Mouse (Mus musculus) layer of hippocampus, adult 8-10 months (tissue): ENCODE data around the gene Wdr1. TPM values are rescaled to one million over a fixed set of nuclear protein-coding genes. Genes with fewer than 3 reads are reported as not detected.
A peak's percentile ranks its signal among the peaks of the same experiment; 100 is the strongest.

Source experiments
- DNase-seq, 2 experiments: peaks; one replicate each; pipeline ENCODE4 v3.0.0; 2022; ENCODE audit warnings: low spot score in 2 of 2
- total RNA-seq, 4 experiments: library from RNA; stranded (reverse); gene quantifications; 2 replicates each; pipeline ENCODE4 v1.2.4; 2022

The Wdr1 gene
- total RNA-seq, 4 experiments from 2014 or later = 214 to 223 (median 220) TPM

DNA sequence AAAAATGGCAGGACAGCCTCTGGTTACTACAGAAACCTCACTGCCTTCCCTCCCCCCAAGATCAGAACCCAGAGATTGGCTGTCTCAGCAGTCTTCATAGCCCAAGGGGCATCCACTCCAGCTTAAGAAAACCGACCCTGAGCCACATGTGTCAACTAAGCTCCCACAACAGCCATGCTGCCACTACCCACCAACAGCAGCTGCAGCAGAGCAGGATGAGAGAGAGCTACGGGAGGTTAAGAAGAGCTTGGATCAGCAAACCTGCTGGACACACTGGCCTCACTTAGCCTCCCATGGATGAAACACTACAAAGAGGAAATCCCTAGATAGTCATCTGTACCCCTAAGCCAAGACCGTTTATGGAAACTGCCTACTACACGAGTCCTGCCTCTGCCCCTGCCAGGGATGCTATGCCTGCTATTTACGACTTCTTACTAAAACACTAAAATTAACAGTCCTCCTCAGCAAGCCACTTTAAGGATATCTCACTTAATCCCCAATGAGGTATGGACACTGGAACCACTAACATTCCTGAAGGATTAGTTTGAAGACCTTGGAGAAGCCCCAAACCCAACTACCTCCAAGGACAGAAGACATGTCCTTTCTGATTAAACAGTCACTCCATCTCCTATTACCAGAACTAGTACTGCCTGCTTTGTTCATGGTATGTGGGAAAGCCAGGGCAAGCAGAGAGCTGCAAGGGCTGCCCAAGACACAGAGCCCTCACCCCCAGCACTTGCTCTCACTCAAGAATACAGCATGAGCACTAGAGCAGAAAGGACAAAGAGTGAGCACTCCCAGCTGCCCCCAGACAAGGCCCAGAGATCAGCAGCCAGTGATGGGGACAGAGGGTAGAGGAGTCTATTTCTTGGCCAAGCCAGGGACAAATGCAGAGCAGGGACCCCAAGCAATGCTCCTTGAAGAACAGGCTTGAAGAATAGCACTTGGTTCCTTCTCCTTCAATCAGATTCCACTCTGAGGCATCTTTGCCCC, 18.3 kb downstream of the Wdr1 start:
- no peak for DNase-seq

DNA sequence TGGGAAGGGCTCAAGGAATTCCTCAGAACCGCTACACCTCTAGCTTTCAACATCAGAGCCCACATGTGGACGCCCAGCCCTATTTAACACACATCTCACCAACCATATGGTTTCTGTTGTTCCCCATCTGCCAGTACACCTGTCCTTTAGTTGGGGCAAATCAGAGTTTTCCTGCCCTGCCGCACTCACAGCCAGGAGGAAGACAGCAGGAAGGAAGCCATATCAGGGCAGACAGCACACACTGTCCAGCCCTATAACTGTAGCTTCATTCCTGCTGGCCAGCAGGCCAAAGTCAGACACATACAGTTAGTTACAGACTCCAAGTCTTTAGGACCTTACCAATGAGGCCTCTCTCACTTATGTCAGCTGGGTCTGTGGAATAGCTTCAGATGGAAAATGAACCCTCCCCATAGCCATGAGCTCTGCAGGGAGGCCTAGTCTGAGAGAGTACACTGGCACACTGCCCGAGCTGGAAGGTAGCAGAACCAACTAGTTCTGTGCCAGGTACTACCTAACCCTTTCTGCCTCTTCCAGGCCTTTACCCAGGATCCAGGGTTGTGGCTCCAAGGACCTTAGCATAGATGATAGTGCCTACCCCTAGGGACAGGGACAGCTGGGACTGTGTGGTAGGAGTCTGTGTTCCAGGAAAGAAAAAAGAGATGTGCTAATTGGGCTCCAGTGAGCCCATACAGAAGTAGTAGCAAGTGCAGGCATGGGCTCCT, 19.4 kb downstream of the Wdr1 start:
- no peak for DNase-seq

DNA sequence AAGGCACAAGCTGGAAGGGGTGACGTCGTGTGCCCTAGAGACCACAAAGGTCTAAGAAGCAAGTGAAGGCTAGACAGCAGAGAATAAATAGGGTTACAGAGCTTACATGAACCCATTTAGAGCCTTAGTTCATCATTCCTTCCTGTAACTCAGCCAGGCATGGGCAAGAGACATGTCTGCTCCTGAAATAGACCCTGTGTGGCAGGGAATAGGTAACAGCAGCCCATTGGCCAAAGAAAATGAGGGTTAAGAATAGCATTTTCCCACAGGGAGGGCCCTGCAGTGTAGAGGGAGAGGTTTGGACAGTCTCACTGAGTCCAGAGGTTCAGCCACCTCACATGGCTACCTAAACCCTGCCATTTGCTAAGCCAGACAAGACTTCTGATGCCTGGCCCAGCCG, 21.3 kb downstream of the Wdr1 start:
- DNase-seq = no peak

DNA sequence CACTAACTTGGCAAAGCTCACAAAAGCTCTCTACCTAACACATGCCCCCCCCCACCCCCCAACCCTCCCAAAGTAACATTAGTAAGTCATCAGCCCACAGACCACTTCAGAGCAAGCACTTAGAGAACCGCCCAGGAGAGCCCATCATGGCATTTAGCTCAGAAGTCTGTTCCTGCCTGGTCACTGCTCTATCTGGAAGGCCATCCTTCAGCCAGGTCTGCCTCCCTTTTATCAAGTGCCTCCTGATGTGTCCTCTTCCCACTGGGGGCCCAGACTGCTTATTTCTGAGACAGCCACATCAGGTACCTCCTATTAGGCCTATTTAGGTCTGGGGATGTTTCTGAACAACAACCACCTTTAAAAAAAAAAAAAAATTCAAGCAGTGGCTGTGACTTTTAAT, 22.1 kb downstream of the Wdr1 start:
- no peak for DNase-seq

DNA sequence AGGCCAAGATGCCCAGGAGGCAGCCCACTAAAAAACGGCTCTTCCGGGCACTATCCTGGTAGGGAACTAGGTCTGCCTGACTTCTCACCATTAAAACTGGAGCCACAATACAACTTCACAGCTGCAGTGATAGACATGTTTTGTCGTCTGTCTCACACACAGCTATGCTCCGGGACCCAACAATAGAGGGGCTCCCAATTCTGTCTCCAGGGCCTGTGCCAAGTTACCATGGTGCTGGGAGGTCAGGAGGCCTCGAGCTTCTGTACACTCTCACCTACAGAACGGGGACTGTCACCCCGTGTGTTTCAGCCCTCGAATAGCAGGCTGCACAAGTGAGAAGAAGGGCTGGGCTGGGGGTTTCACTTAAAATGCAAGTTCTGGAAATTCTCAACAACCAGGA, 24.5 kb downstream of the Wdr1 start:
- DNase-seq = no peak

DNA sequence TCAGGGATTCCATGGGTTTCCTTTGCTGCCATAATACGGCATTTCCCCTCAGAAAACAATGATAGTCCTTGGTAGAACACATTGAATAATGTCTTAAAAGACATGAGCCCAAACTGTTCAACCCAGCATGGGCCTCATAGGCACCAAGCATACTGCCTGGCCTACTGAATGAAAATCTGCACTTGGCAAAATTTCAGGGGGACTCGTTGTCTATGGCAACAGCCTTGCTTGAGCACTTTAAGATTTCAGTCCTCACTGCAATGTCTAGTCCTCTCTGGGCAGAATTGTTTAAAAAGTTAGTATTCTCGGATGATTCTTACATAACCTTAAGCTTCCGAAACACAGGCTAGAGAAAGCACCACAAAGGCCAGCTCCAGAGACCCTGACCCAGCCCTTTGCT, 25.2 kb downstream of the Wdr1 start:
- no peak for DNase-seq

DNA sequence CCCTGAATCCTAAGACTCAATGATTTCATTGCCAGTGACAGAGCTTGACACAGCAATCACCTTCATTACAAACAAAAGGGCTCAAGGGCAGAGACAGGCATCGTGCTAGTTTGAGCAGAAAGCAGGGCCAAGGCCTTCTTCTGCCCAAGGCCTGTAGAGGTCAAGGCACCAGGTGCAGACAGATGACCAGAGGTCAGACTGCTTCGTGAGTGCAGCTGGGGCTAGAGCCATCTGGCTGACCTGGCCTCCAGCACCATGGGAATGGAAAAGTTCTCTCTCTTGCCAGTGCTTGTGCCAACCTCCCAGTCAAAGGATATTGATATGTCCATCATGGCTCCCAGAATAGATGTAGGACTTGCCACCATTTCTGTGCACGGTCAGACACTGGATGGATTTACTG, 26.2 kb downstream of the Wdr1 start:
- DNase-seq = no peak

DNA sequence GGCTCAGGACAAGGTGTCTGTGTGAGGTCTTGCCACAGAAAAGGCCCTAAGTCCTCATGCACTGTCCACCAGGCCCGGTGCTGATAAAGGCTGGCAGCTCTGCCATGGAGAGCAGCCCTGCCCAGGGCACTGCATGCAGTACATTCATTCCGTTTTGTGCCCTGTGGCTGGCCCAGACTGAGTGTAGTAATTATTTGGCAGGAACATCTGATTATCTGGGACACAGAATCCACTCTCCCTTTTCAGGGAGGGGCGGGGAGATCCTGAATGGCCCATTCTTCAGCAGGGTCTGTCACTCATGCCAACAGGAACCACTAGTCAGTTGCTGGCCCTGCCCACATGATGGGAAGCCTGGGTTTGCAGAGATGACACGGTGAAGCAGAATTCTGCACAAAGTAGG, 30.9 kb downstream of the Wdr1 start:
- DNase-seq = peak; percentile 66 to 83

DNA sequence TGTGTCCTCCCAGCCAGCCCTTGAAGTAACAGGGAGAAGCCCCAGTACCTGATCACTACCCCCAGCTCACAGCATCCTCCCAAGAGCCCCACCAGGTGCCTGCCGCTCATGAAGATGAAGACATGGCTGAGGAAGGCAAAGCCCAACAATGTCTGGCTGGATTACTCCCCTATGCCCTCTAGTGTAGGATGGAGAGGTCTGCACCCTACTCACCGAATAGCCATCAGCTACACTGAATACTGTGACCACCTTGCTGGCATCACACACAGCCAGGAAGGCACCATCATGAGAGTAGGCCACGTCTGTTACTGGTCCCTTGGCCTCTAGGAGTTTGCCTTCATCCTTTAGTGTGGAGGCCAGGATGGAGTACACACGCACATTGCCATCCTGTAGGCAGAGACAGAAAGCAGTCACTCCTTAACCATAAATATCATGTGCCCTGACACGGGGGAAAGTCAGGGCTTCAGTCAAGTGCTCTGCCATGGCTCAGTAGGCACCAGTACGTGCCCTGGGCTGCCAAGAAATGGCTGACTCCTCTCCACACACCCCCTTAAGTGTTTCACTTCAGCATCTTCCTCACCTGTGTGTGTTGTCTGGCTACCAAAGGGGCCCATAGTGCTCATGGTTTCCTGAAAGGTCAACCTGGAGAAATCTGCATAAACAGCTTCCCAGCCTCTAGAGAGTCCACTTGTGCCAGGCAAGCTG, 33.1 kb downstream of the Wdr1 start:
- no peak for DNase-seq

DNA sequence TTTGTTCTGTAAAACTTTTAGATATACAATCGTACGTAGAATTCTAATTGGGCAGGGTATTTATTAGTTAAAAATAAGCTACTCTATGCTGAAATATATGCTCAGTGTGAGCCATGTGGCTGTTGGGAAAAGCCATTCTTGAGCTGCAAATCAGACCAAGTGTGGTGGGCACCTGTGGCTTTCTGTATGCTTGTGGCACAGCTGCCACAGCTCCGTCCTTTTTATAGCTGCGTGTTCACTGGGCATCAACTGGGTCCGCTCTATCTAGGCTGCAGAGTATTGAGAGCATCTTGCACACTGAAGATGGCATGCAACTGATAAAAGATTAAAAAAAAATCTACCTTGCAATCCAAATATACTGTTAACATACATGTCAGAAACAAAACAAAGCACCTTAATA, 40.0 kb downstream of the Wdr1 start:
- no peak for DNase-seq

DNA sequence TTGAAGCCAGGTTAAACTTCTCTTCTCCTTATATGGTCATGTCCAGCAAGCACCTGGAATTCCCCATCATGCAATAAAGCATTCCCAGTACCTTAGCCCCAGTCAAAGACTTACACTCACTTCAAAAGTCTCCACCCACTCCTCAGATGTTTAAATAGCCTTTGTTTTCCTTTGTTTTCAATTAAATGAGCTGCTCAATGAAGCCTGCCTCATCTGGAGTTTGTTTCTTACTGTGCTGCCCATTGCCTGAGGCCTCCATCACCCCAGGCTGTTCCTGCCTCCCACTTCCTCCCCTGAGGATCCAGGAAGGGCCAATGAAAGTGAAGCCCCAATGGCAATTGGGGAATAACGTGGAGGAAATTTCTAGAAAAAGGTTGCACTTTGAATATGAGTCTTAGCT, 42.2 kb downstream of the Wdr1 start:
- no peak for DNase-seq

DNA sequence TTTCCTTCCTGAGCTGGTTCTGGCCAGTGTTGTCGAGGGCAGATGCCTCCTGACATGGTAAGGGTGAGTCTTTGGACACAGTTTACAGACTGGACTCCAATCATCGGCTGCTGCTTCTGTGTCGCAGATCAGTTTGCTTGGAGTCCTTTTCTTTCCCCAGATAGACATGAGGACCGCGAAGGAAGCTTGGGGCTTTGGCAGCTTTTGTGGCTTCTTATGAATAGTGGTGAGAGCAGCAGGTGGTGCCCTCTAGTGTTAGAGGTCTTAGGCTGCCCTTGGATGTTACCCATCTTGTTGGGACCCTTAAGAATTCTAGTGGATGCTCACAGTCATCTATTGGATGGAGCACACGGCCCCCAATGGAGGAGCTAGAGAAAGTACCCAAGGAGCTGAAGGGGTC, 46.8 kb downstream of the Wdr1 start:
- peak in 1 of 2 experiments; percentile 57 for DNase-seq

DNA sequence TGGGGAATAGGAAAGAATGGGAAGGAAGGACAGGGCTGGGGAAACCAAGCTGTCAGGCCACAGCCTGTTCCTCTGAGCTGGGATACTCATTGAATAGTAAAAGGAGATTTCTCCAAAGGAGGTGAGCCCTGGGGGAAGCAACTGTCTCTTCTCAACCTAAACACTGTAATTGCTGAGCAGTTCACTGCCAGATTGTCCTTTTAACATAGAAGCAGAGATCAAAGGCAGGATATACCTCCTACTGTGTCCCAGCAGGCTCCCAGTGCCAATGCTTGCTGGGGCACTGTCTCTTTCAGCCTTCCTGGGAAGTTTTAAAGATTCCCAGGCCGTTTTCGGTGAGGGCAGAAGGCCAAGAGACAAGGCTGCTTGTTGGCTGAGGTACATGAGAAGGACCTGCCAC, 50.0 kb downstream of the Wdr1 start:
- no peak for DNase-seq

DNA sequence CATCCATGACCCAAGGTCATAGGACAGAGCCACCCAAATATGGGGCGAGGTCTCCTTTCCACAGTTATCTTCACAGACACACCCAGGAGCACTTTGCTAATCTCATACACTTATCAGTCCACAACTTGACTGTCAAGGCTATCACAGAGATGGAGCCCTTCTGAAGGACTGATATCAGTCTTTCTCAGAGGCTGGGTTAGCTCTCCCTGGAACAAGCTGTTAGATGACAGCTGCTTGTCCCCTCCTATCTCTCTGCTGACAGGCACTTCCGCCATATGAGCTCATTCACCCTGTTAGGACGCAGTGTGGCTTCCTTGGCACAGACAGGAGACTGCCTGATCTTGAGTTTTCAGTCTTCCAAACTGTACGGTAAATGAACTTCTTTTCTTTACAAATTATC, 53.5 kb downstream of the Wdr1 start:
- DNase-seq = no peak

DNA sequence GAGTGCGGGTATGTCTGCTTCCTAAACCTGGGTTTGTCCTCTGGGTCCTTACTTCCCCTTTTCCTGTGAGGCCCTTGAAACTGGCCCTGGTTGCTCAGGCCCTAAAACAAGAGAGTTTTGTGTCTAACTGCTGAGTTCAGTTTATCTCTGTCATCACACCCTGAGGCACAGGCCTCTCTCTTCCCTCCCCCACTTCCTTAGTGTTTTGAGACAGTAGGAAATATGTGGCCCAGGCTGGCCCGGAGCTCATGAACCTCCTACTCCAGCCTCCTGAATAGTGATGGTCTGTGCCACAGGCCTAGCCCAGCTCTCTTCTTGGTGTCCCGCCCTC, 57.6 kb downstream of the Wdr1 start:
- no peak for DNase-seq

DNA sequence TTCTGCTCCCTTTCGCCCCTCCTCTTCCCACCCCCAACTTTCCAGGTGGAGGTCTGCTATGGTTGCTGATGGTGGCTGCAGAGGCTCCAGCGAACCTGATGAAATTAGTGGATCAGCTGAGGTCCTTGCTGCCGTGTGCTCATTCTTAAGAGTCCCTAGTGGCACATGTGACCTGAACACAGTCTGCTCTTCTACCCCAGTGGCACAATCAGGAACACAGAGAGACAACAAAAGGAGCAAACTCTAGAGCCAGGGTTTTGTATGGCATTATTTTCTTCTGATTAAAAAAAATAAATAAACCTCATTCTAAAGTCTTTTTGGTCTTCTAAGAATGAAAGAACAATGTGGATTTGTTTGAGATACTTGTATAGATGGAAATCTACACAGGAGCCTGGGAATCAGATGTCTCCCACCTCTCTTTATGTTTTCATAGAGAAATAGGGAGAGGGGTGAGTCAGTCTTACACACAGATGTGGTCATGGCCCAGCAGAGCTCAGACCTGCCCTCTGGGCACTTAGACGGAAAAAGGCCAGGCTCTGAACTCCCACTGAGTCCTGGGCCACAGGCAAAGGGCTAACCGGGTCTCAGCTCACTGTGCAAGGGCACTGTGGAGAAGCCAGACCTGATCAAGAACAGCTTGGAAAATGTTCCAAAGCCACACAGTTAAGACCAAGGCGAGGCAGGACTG, 58.1 kb downstream of the Wdr1 start:
- no peak for DNase-seq

DNA sequence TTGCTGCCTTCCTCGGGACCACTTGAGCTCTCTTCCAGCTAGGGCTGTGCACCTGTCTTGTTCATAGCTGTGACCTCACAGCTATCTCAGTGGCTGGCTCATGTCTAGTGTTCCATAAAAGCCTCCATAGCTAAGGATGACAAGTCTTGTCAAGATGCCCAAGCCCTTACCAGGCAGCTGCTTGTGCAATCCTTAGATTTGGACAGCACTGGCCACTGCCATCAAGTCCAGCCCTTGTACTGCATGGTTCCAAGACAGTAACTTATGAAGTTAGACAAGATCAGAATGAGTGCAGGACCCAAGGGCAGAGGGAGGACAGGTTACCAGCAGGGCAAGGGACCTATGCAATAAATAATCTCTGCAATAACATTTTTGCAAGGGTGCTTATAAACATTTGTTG, 58.9 kb downstream of the Wdr1 start:
- no peak for DNase-seq

DNA sequence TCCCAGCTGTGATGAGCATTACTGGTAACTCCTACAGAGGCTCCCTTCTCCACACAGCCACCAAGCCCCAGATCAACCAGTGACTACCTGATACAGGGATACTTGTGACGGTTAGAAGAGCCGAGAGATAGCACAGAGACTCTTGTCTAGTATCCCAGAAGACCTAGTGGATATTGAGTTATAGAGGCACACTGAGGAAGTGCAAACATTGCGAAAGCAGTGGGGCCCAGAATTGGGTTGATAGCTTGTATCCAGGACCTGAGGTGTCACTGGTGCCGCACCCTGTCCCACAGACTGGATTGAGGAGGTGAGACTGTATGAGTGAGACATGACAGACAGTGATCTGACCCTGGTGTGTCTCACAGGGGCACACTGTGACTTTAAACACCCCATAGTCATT, 60.0 kb downstream of the Wdr1 start, which contains the start of gene Slc2a9:
Gene Slc2a9, minus strand, starts transcription at position 152 of the 400 bp plus-strand sequence.
- no peak for DNase-seq

DNA sequence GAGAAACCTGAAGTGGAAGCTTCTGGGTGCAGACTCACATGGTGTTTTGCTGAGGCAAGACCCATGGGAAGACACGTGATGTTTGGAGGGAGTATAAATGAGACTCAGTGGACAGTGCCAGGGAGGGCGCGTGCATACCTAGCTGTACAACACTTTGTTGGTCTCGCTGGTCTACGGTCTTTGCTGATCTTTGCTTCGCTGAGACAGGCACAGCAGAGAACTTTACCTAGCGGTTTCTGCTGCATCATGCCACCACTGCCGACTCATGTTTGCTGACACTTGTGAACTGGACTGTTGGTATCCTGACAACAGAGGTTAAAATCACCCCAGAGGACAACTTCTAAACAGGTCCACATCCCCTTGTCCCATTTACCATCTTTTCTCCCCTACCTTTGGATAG, 63.0 kb downstream of the Wdr1 start:
- DNase-seq = no peak

DNA sequence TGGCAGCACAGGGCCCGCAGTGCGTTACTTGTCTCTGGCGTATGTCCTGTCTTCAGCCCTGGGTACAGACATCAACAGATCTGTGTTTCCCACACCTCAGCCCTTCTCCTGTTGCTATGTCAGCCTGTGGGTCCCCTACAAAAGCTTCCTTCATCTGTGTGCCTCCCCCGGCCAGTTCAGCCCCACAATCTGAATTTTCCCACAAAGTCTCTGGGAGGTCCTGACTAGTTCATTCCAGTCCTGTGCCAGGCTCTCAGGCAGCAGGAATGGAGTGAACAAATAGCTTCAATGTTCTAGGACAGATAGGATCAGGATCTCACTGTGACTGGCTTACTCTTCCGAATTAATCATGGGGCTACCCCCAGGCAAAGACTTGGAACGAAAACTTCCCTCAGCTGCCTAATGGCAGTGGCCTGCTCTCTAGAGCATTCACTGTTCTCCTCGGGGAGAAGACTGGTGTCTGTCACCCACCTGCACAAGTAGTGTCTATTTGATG, 63.7 kb downstream of the Wdr1 start:
- no peak for DNase-seq

DNA sequence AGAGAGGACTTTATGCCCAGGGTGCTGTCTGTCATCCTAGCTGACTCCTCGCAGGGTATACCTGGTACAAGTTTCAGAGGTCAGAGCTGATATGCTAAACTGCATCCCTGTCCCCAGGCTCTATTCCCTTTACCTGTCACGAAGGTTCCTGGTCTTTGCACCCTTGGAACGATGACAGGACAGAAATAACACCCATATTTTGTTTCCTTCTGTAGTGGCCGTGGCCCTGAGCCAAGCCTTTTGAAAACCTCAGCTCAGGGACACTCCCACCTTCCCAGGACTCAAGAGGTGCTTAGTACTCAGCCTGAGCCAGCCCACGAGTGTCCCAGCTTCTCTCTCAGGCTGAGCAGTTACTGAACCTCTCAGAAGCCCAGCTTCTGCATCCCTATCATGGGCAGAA, 64.5 kb downstream of the Wdr1 start:
- DNase-seq = no peak
